Mouse (Mus musculus) midbrain, embryonic 14.5 days (tissue): ENCODE measurements around the gene Map2k5. TPM values are rescaled to one million over a fixed set of nuclear protein-coding genes. Genes with fewer than 3 reads are reported as not detected.

ENCODE experiments used
- ATAC-seq: fragments of 200-750 bp; cut with Nextera tagmentation; 2 replicates; pipeline ENCODE4 v1.8.0; 2017; ENCODE audit warnings: moderate number of reproducible peaks, moderate library complexity; ENCODE audit not compliant: low FRiP score, low TSS enrichment
- DNase-seq: peaks from one replicate; pipeline ENCODE4 v3.0.0-alpha.2; 2015
- H3K27ac ChIP-seq: fragments of 300-500 bp; sonication (generic); replicated peaks from 2 replicates; pipeline ENCODE4 v1.5.1; 2014; ENCODE audit warnings: mild to moderate bottlenecking, low read depth, low read length, moderate library complexity
- H3K27me3 ChIP-seq: fragments of 300-500 bp; sonication (generic); 2 replicates; pipeline ENCODE4 v1.6.1; 2014; ENCODE audit warnings: low read length, control low read depth, mixed read lengths; ENCODE audit not compliant: control insufficient read depth, insufficient read depth
- H3K36me3 ChIP-seq: fragments of 300-500 bp; sonication (generic); 2 replicates; pipeline ENCODE4 v1.6.1; 2014; ENCODE audit warnings: low read length, control low read depth; ENCODE audit not compliant: control insufficient read depth, insufficient read depth
- H3K4me1 ChIP-seq: fragments of 300-500 bp; sonication (generic); 2 replicates; pipeline ENCODE4 v1.6.1; 2014; ENCODE audit warnings: mild to moderate bottlenecking, antibody characterized with exemption, low read length, control low read depth; ENCODE audit not compliant: control insufficient read depth, insufficient read depth
- H3K4me2 ChIP-seq: fragments of 300-500 bp; sonication (generic); 2 replicates; pipeline ENCODE4 v1.6.1; 2014; ENCODE audit warnings: mild to moderate bottlenecking, low read length, moderate library complexity
- H3K4me3 ChIP-seq: fragments of 300-500 bp; sonication (generic); replicated peaks from 2 replicates; pipeline ENCODE4 v1.5.1; 2014; ENCODE audit warnings: low read depth, low read length
- H3K9ac ChIP-seq: fragments of 300-500 bp; sonication (generic); replicated peaks from 2 replicates; pipeline ENCODE4 v1.6.1; 2014; ENCODE audit warnings: mild to moderate bottlenecking, low read length, moderate library complexity
- H3K9me3 ChIP-seq: fragments of 300-500 bp; sonication (generic); 2 replicates; pipeline ENCODE4 v1.6.1; 2016; ENCODE audit warnings: low read length, control low read depth, mixed read lengths; ENCODE audit not compliant: control insufficient read depth
- WGBS: fragments of 180-500 bp; shearing (Covaris S2); extraction: QIAGEN DNeasy Blood & Tissue Kit; methylation state at CpG from one replicate; pipeline ENCODE4 v1.1.7; 2014; 5-methylcytosine and 5-hydroxymethylcytosine counted together
- polyA plus RNA-seq: library from polyadenylated mRNA; unstranded; fragments of >200 nt; fragmentation: Nextera tagmentation; extraction: Ambion mirVana; gene quantifications from 2 replicates; pipeline ENCODE4 v1.2.1, GENCODE M21; 2014

The Map2k5 gene
- polyA plus RNA-seq, 1 experiment from 2014 or later: 43.9 TPM

DNA sequence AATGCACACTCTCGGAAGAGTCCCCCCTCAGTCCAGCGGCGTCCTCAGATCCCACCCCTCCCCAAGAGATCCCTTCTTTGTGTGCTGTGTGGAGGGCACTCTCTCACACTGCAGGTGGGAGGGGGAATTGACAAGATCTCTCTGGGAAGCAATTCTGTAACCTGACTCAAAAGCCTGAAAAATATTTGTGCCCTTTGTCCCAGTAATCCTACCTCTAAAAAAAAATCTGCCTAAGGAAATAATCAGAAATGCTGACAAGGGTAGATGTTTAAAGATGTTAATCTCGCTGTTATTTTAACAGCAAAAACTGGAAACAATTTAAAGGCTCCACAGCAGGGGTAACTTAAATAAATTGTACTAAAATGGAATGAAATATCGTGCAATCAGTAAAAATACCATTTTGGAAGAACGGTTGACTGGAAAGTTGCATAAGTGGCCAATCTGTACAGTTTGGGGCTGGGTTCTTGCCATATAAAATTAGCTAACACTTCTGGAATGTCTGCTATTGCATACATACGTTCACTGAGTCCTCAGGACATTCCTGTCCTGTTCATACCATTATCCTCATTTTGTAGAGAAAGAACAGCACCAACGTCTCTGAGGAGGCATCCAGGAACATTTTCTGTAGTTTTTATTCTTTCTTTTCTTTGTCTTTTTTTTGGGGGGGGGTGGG lies 255.4 kb downstream of the Map2k5 start:
- Histone ChIP-seq H3K36me3 (no peaks in the 10 kb centered on the region), H3K4me2 (no peak overlapping the region), H3K27ac (no peak overlapping the region), H3K4me1 (no peaks in the 10 kb centered on the region), H3K9ac (no peak overlapping the region), H3K4me3 (no peak overlapping the region), H3K9me3 (no peaks in the 10 kb centered on the region), H3K27me3 (no peaks in the 10 kb centered on the region)
- ATAC-seq: no peak
- WGBS: 29% methylated on average over 8 of the region's 8 CpGs
- no peak for DNase-seq

DNA sequence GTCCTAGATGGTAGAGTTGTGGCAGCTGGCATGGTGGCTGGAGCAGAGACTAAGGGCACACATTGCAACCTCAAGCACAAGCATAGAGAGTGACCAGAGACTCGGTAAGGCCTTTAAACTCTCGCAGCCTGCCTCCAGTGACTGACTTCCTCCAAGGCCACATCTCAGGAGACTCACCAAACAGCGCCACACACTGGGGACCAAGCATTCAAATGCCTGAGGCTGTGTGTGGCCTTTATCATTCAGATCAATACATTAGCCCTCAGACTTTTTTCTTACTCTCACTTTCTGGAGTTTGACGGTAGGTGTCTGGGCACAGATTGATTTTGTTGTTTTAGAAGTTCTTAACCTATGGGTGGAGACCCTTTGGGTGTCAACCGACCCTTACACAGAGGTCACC lies 259.3 kb downstream of the Map2k5 start:
- DNase-seq (no peak), ATAC-seq (no peak)
- no peak overlapping the region for H3K4me2 ChIP-seq
- H3K9ac ChIP-seq: no peak overlapping the region
- H3K27ac ChIP-seq: no peak overlapping the region
- no peaks in the 10 kb centered on the region for H3K4me1 ChIP-seq
- no peaks in the 10 kb centered on the region for H3K27me3 ChIP-seq
- WGBS: 55% methylated on average over 5 of the region's 5 CpGs
- H3K36me3 ChIP-seq: no peaks in the 10 kb centered on the region
- H3K4me3 ChIP-seq: no peak overlapping the region
- no peaks in the 10 kb centered on the region for H3K9me3 ChIP-seq

Other genes starting within 250 kb of the Map2k5 start
- gene Skor1, start 228.9 kb downstream of the Map2k5 start, polyA plus RNA-seq: 5.0 TPM in 2 replicates
- gene 2300009A05Rik, start 21.3 kb upstream of the Map2k5 start, polyA plus RNA-seq: 56.1 and 77.9 TPM in 2 replicates
- gene Iqch, start 224.6 kb upstream of the Map2k5 start, polyA plus RNA-seq: 0.11 and 0.12 TPM in 2 replicates
- gene Aagab, start 224.8 kb upstream of the Map2k5 start, polyA plus RNA-seq: 52.9 and 64.5 TPM in 2 replicates